Mouse (Mus musculus) heart, embryonic 11.5 days (tissue): ENCODE results near the gene Cfap74. TPM values are rescaled to one million over a fixed set of nuclear protein-coding genes. Genes with fewer than 3 reads are reported as not detected.
"Not testable (repeated sequence)": the region's sequence is repeated elsewhere in the genome, so short reads cannot be mapped to it uniquely, and the experiment has no call there.

Source experiments
- ATAC-seq: fragments of 200-750 bp; cut with Nextera tagmentation; replicated peaks from 2 replicates; pipeline ENCODE4 v1.8.0; 2017; ENCODE audit warnings: moderate library complexity; ENCODE audit not compliant: insufficient number of reproducible peaks, low FRiP score, low TSS enrichment
- H3K27ac ChIP-seq: fragments of 300-500 bp; sonication (generic); 2 replicates; pipeline ENCODE4 v1.5.1; 2014; ENCODE audit warnings: mild to moderate bottlenecking, low read depth, low read length
- H3K27me3 ChIP-seq: fragments of 300-500 bp; sonication (generic); 2 replicates; pipeline ENCODE4 v1.6.1; 2014; ENCODE audit warnings: mild to moderate bottlenecking, low read length, mixed read lengths; ENCODE audit not compliant: control insufficient read depth, insufficient read depth
- H3K36me3 ChIP-seq: fragments of 300-500 bp; sonication (generic); 2 replicates; pipeline ENCODE4 v1.6.1; 2014; ENCODE audit warnings: mild to moderate bottlenecking, low read length, moderate library complexity, mixed read lengths; ENCODE audit not compliant: control insufficient read depth, insufficient read depth
- H3K4me1 ChIP-seq: fragments of 300-500 bp; sonication (generic); 2 replicates; pipeline ENCODE4 v1.6.1; 2014; ENCODE audit warnings: low read length; ENCODE audit not compliant: control insufficient read depth, insufficient read depth
- H3K4me2 ChIP-seq: fragments of 300-500 bp; sonication (generic); 2 replicates; pipeline ENCODE4 v1.6.1; 2014; ENCODE audit warnings: mild to moderate bottlenecking, moderate library complexity
- H3K4me3 ChIP-seq: fragments of 300-500 bp; sonication (generic); 2 replicates; pipeline ENCODE4 v1.5.1; 2014; ENCODE audit warnings: low read depth, low read length
- H3K9ac ChIP-seq: fragments of 300-500 bp; sonication (generic); 2 replicates; pipeline ENCODE4 v1.6.1; 2014; ENCODE audit warnings: mild to moderate bottlenecking, low read depth, low read length, moderate library complexity
- H3K9me3 ChIP-seq: fragments of 300-500 bp; sonication (generic); replicated peaks from 2 replicates; pipeline ENCODE4 v1.6.1; 2016; ENCODE audit warnings: low read length; ENCODE audit not compliant: control insufficient read depth
- WGBS: fragments of 180-500 bp; shearing (Covaris S2); extraction: QIAGEN DNeasy Blood & Tissue Kit; methylation state at CpG from one replicate; pipeline ENCODE4 v1.1.7; 2014; ENCODE audit not compliant: insufficient replicate concordance; 5-methylcytosine and 5-hydroxymethylcytosine counted together
- polyA plus RNA-seq: library from polyadenylated mRNA; unstranded; fragments of >200 nt; fragmentation: Nextera tagmentation; extraction: Ambion mirVana; gene quantifications from 2 replicates; pipeline ENCODE4 v1.2.1, GENCODE M21; 2014

The Cfap74 gene
- polyA plus RNA-seq, 1 experiment from 2014 or later: 1.8 TPM

DNA sequence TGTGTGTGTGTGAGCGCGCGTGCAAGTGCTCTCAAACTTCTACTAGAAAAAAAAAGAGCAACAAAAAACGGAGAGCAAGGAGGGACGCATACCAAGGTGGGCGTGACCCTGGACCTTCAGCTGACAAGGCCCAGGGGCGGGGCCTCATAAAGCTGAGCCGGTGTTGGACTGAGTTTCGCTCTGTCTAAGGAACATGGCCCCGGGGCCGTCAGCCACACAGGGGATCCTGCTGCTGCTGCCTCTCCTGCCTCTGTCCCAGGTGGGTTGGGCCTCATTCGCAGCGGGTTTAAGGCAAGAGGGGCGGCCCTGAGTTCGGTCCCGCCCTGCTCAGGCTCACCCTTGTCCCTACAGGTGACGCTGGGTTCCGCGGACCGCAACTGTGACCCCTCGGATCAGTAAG is 60.0 kb downstream of the Cfap74 start, which contains the start of gene Tmem52:
Gene Tmem52 (plus strand): TSS at position 163 of the 400 bp plus-strand sequence.
- 12% methylated on average over 21 of the region's 21 CpGs for WGBS
- Histone ChIP-seq H3K27me3 (peaks cover 11% of the 10 kb centered on the region), H3K9ac (peak within 1 kb of the TSS; percentile 39; the same call in 1 of the 2 replicates), H3K4me2 (peak within 1 kb of the TSS; percentile 64), H3K4me3 (peak within 1 kb of the TSS; percentile 36), H3K27ac (no peak within 1 kb of the TSS), H3K36me3 (no peaks in the 10 kb centered on the region), H3K9me3 (no peaks in the 10 kb centered on the region), H3K4me1 (peaks cover 8% of the 10 kb centered on the region; the same call in 1 of the 2 replicates)
- ATAC-seq: no peak

DNA sequence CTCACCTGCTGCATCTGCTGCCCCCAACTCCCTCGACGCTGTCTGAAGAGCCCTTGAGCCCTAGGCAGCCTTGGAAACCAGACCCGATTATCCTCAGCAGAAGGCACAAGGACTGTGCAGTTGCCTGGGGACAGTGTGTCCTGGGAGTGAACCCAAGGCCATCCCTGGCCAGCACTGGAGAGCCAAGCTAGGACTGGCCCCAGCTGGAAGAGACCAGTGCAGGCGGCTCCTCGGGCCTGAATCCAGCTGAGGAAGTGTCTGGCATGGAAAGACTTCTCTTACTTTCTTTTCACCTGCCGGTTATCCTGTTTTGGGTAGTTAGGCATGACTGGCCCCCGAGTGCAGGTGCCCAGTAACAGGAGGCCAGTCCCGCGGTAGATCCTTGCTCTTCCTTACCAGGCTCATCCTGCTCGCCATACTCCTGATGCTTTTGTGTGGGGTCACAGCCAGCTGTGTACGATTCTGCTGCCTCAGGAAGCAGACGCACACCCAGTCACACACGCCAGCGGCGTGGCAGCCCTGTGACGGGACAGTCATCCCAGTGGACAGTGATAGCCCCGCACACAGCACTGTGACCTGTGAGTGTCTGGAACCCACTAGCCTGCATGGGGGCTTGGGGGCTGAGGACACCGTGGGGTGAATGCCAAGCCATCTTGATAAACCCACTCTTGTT is 60.7 kb downstream of the Cfap74 start:
- no peaks in the 10 kb centered on the region for H3K9me3 ChIP-seq
- peaks cover 11% of the 10 kb centered on the region for H3K27me3 ChIP-seq
- 67% methylated on average over 18 of the region's 18 CpGs for WGBS
- H3K9ac ChIP-seq: no peak overlapping the region
- peaks cover 8% of the 10 kb centered on the region; the same call in 1 of the 2 replicates for H3K4me1 ChIP-seq
- H3K36me3 ChIP-seq: no peaks in the 10 kb centered on the region
- H3K4me3 ChIP-seq: no peak overlapping the region
- peak overlapping the region; percentile 64; the same call in 1 of the 2 replicates for H3K4me2 ChIP-seq
- H3K27ac ChIP-seq: no peak overlapping the region
- no peak for ATAC-seq

- Histone ChIP-seq H3K9ac (no peak overlapping the region), H3K36me3 (no peaks in the 10 kb centered on the region), H3K4me2 (no peak overlapping the region), H3K4me3 (no peak overlapping the region), H3K9me3 (no peaks in the 10 kb centered on the region), H3K27me3 (peaks cover 11% of the 10 kb centered on the region), H3K27ac (no peak overlapping the region), H3K4me1 (peaks cover 8% of the 10 kb centered on the region; the same call in 1 of the 2 replicates)
- ATAC-seq: no peak
- 71% methylated on average over 16 of the region's 16 CpGs for WGBS
Observed at GRCm38 (mm10) chr4:155470263-155470953, 61.4 kb downstream of the Cfap74 start.

GRCm38 (mm10) chr4:155470997-155471396 is 62.0 kb downstream of the Cfap74 start:
- H3K4me3 ChIP-seq: no peak overlapping the region
- H3K9me3 ChIP-seq: no peaks in the 10 kb centered on the region
- peaks cover 11% of the 10 kb centered on the region for H3K27me3 ChIP-seq
- H3K27ac ChIP-seq: no peak overlapping the region
- WGBS: 82% methylated on average over 7 of the region's 7 CpGs
- H3K9ac ChIP-seq: no peak overlapping the region
- no peak overlapping the region for H3K4me2 ChIP-seq
- H3K4me1 ChIP-seq: peaks cover 8% of the 10 kb centered on the region; the same call in 1 of the 2 replicates
- ATAC-seq: no peak
- H3K36me3 ChIP-seq: no peaks in the 10 kb centered on the region

GRCm38 (mm10) chr4:155471406-155471805 is 62.4 kb downstream of the Cfap74 start:
- H3K36me3 ChIP-seq: no peaks in the 10 kb centered on the region
- no peak overlapping the region for H3K4me3 ChIP-seq
- no peaks in the 10 kb centered on the region for H3K9me3 ChIP-seq
- no peak for ATAC-seq
- WGBS: 79% methylated on average over 7 of the region's 7 CpGs
- H3K4me1 ChIP-seq: peaks cover 8% of the 10 kb centered on the region; the same call in 1 of the 2 replicates
- H3K4me2 ChIP-seq: no peak overlapping the region
- no peak overlapping the region for H3K27ac ChIP-seq
- peaks cover 11% of the 10 kb centered on the region for H3K27me3 ChIP-seq
- H3K9ac ChIP-seq: no peak overlapping the region

GRCm38 (mm10) chr4:155472716-155473290 is 63.8 kb downstream of the Cfap74 start:
- Histone ChIP-seq H3K9me3 (no peaks in the 10 kb centered on the region), H3K27me3 (peaks cover 11% of the 10 kb centered on the region), H3K4me1 (peaks cover 8% of the 10 kb centered on the region; the same call in 1 of the 2 replicates), H3K36me3 (no peaks in the 10 kb centered on the region), H3K27ac (no peak overlapping the region), H3K4me2 (no peak overlapping the region), H3K9ac (no peak overlapping the region), H3K4me3 (no peak overlapping the region)
- ATAC-seq: no peak
- WGBS: 62% methylated on average over 3 of the region's 3 CpGs

DNA sequence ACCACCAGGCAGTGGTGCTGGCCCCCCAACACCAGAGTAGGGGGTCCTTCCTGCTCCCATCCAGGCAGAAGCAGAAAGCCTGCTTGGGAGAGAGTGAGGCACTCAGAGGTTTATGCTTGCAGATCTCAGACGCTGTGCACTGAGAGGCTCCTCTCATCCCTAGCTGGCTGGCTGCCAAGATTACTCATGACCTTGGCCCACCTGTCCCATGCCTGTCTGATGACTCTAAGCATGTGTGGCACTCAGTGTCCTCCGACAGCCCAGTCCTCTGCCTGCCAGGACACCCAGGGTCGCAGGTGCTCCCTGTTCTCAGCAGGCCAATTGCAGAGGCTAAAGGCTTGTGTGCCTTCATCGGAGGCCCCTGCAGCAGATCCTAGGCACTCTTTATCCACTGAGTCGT is 64.3 kb downstream of the Cfap74 start:
- Histone ChIP-seq H3K9me3 (no peaks in the 10 kb centered on the region), H3K36me3 (no peaks in the 10 kb centered on the region), H3K27me3 (peaks cover 11% of the 10 kb centered on the region), H3K27ac (no peak overlapping the region), H3K4me1 (peaks cover 8% of the 10 kb centered on the region; the same call in 1 of the 2 replicates), H3K9ac (no peak overlapping the region; the same call in 1 of the 2 replicates), H3K4me2 (no peak overlapping the region), H3K4me3 (no peak overlapping the region)
- WGBS: 48% methylated on average over 5 of the region's 5 CpGs
- ATAC-seq: peak; percentile 64; the same call in 1 of the 2 replicates

DNA sequence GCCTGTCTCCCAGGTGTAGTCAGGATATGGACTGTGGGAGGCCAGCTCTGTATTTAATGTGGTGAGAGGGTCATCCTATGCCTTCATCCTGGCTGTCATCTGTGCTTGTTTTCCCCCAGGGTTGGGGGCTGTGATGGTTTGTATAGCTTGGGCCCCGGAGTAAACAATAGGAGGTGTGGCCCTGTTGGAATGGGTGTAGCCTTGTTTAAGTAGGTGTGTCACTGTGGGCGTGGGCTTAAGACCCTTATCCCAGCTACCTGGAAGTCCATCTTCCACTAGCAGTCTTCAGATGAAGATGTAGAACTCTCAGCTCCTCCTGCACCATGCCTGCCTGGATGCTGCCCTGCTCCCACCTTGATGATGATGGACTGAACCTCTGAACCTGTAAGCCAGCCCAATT is 64.8 kb downstream of the Cfap74 start:
- 50% methylated on average over 2 of the region's 2 CpGs for WGBS

More for the DNA sequence above, 64.8 kb downstream of the Cfap74 start:
- not testable (repeated sequence) for H3K4me1 ChIP-seq, H3K36me3 ChIP-seq, ATAC-seq, H3K4me3 ChIP-seq, H3K9ac ChIP-seq, H3K27ac ChIP-seq, H3K9me3 ChIP-seq, H3K4me2 ChIP-seq
- H3K27me3 ChIP-seq: peaks cover 11% of the 10 kb centered on the region
